Mouse (Mus musculus) induced T-regulatory cell, adult 2 months (primary cell): Measurements from ENCODE around the gene Gtf2h1.

ENCODE experiments used
- DNase-seq: peaks from one replicate; pipeline ENCODE4 v3.0.0-alpha.2; 2012; ENCODE audit warnings: low read depth

The Gtf2h1 gene

GRCm38 (mm10) chr7:46830799-46831590, 35.1 kb downstream of the Gtf2h1 start:
- peak; percentile 69 for DNase-seq

DNA sequence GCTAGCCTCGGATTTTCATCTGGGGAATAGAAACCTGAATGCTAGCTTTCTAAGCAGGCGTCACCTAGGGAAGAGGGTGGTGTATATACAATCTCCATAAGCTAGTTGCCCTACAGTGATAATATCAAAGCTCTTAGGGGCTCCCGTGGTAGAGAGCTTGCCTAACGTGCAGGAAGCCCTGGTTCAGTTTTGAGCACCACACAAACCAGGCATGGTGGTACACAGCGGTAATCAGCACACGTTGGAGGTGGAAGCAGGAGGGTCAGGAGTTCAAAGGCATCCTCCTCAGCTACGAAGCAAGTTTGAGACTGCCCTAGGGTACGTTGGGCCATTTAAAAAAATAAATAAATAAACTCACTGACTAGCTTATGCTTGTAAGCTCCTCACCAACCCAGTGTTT, 35.8 kb downstream of the Gtf2h1 start:
- DNase-seq, result peak; percentile 54

GRCm38 (mm10) chr7:46832112-46832810, 36.4 kb downstream of the Gtf2h1 start:
- DNase-seq, result peak; percentile 72

- DNase-seq, result peak; percentile 85
Observed at GRCm38 (mm10) chr7:46833266-46833665, 37.4 kb downstream of the Gtf2h1 start.

GRCm38 (mm10) chr7:46833670-46834255, 37.9 kb downstream of the Gtf2h1 start:
- peak; percentile 54 for DNase-seq

DNA sequence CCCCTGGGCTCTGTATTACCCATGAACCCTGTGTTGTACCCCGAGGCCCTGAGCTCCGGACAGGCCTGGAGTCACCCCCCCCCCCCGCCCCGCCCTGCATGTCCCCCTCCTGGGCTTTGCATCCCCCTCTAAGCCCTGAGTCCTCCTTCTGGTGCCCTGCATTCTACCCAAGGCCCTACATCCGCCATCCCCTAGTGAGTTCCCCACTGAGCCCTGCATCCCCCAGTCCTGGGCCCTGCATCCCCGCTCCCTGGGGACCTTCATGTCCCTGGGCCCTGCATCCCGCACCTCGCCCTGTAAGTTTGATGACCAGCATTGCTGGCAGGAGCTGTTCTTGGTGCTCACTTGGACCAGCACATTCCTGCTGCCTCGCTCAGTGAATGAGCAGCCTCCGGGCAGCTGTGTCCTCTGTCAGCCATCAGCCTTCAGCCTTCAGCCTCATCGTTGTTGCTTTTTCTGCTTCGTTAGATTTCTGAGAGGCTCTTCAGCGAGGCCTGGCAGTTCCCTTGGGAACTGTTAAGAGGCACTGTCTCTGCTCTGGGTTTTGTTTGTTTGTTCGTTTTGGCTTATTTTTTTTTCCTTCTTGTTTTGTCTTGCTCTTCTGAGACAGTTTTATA, 39.2 kb downstream of the Gtf2h1 start:
- DNase-seq, result no peak

DNA sequence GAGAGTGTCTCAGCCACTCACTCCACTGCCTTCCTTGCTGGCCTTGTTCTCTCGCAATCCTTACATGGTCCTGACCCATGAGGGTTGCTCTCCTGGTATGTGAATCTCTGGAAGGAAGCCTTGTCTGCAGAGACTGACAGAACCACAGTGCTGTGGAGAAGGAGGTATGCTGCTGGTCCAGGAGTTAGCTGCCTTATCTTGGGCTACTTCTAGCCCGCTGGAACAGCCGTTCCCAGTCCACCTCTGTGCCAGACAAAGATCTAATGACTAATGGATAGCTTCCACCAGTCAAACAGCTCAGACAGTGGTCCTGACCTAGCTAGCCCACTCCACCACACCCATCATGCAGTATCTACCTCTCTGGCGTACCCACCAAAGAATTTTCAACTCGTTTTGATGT, 40.5 kb downstream of the Gtf2h1 start:
- no peak for DNase-seq

GRCm38 (mm10) chr7:46837073-46837472, 41.2 kb downstream of the Gtf2h1 start:
- DNase-seq, result no peak

GRCm38 (mm10) chr7:46838104-46838671, 42.3 kb downstream of the Gtf2h1 start:
- DNase-seq, result peak; percentile 57

GRCm38 (mm10) chr7:46838891-46839302, 43.0 kb downstream of the Gtf2h1 start:
- DNase-seq, result peak; percentile 86

GRCm38 (mm10) chr7:46839446-46839845, 43.5 kb downstream of the Gtf2h1 start:
- no peak for DNase-seq

GRCm38 (mm10) chr7:46839861-46840260, 44.0 kb downstream of the Gtf2h1 start:
- no peak for DNase-seq

DNA sequence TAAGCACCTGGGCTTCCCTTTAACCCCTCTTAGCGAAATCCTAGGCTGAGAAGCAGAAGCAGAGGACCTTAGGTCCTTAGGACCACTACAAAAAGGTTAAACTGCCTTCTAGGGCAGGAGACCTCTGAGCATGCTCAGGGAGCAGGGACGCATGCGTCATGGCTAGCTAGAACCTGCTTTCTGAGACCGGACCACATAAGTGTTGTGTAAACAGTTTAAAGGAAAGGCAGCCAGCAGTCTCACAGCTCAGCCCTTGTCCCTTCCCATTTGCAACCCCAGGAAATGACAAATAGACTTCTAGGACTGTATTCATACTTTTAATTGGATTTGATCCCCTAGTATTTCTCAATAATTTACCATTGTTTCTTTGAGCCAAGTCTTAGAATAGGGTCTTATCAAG, 44.4 kb downstream of the Gtf2h1 start:
- DNase-seq, result no peak

DNA sequence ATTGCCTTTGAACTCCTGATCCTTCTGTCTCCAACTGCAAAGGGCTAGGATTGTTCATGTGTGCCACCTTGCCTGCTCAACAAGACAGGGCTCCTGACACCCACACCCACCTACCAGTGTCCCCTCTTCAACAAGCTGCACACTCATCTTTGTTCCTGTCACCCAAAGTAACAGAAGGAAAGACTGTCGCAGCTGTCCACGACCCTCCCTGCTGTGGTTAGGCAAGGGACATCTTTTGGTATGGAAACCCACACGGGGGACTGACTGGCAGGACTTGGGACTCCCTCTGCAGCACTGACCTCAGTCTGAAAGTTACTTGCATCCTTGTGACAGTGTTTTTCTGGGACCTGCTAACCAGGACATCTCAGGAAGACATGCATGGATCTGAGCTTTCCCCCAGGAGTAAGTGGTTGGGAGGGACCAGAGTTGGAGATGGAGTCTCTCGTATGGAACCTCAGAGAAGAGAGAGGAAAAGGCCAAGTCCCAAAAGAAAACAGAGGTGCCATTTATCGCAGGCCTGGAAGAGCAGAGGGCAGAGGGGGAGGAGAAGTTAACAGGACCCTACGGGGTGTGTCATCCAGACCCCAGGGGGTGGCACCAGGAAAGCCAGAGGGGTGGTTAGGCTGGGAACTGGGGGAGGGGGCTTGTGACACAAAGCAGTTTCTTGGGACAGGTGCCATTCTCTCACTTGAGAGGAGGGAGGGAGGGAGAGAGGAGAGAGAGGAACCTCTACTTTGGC, 45.1 kb downstream of the Gtf2h1 start, which contains the start of gene Ldha:
Ldha (plus strand) TSS at position 689 of the 739 bp plus-strand sequence.
- DNase-seq, result no peak

DNA sequence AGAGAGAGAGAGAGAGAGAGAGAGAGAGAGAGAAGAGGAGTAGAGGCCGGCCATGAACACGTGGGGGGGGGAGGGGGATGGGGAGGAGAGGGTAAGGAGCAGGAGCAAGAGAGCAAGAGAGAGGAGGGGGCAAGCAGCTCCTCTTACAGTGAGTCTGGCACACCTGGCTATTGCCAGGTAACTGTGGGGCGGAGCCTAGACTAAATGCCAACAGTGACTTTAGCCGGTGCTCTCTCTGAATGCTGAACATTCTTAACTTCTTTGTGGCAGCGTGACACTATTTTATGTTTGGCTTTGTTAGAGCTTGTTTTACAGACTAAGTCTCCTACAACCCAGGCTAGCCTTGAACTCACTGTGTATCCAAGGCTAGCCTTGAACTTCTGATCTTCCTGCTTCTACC, 46.4 kb downstream of the Gtf2h1 start:
- no peak for DNase-seq

GRCm38 (mm10) chr7:46843576-46843975, 47.7 kb downstream of the Gtf2h1 start:
- no peak for DNase-seq

DNA sequence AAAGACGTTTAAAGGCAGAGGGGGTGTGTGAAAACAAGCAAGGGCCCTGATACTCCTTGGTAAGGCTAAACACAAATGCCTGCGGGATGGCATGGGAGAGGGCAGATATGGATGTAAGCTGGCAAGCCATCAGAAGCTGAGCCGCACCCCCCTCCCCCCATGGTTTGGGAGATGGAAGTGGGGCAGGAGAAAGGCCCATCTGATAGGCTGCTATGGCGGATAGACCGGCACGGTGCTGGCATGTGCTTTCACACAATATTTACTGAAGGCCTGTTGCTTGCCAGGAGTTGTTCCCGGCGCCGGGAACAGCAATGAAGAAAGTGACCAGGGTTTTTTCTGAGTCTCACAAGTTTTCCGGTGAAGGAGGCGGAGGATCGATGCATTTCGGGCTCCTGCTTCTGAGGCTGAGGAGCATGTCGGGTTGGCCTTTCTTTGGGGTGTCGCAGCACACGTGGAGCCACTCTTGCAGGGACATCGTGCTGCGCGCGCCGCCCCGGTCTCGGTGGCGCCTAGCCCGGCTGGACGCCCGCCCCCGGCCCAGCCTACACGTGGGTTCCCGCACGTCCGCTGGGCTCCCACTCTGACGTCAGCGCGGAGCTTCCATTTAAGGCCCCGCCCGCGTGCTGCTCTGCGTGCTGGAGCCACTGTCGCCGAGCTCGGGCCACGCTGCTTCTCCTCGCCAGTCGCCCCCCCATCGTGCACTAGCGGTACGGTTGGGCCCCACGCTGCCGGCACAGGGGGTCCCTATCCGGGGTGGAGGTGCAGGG, 49.5 kb downstream of the Gtf2h1 start:
- DNase-seq, result peak; percentile 96

DNA sequence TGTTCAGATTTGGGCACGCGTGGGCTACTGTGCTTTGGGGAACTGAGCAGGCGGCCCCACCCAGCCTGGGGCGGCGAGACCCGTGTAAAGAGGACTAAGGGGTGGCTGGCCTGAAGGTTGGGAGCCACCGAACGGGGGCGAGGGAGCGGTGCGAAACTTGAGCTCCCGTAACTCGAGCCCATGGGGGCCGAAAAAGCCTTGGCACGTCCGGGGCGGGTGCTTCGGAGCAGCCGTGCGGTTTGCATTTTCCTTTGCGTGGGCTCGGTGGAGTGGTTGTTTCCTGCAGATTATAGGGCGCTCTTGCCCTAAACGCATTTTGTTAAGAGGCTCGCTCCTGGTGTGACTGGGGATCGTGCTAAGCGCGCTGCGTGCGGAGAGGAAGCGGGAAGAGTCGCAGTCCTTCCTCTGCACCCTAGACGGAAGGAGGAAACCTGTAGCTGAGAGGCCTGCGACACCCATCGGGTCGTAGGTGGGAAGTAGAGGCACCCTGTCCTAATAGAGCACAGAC, 50.1 kb downstream of the Gtf2h1 start:
- peak; percentile 84 for DNase-seq

- DNase-seq, result peak; percentile 89
Observed at GRCm38 (mm10) chr7:46846486-46847244, 50.8 kb downstream of the Gtf2h1 start.

DNA sequence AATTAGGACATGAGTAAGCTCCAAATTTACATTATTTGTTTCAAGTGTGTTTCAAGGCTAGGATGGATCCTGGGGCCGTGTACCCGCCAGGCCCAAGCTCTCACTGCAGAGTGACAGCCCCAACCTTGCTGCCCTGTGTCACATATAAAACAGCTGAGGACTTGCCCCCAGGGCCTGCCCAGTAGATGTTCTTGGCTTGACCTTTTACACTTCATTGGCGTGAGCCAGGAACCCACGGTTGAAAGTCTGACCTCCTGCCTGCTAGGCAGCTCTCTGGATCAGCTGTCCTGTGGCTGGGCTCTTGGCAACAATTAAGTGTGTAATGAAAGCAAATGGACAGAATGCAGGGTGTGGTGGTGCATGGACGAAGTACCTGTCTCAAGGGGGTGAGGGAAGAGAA, 53.4 kb downstream of the Gtf2h1 start:
- DNase-seq, result no peak
